Mouse (Mus musculus): ENCODE results near the gene Iars. TPM values are rescaled to one million over a fixed set of nuclear protein-coding genes. Genes with fewer than 3 reads are reported as not detected.

Iars gene
- polyA plus RNA-seq, 1 experiment from 2014 or later = 79.2 TPM

Other genes starting within 250 kb of the Iars start
- gene Tes3-ps, start 188.8 kb upstream of the Iars start, polyA plus RNA-seq (2014; fragmentation: Nextera tagmentation; extraction: Ambion mirVana) = 1.2 and 1.7 TPM in 2 replicates
- gene Ecm2, start 177.3 kb upstream of the Iars start, polyA plus RNA-seq (2014; fragmentation: Nextera tagmentation; extraction: Ambion mirVana) = 0.57 and 0.88 TPM in 2 replicates
- gene Aspn, start 137.7 kb upstream of the Iars start, polyA plus RNA-seq (2014; fragmentation: Nextera tagmentation; extraction: Ambion mirVana) = 51.6 and 56.5 TPM in 2 replicates
- gene Omd, start 99.6 kb upstream of the Iars start, polyA plus RNA-seq (2014; fragmentation: Nextera tagmentation; extraction: Ambion mirVana) = 1.3 and 1.4 TPM in 2 replicates
- gene Ogn, start 74.1 kb upstream of the Iars start, polyA plus RNA-seq (2014; fragmentation: Nextera tagmentation; extraction: Ambion mirVana) = 103 and 117 TPM in 2 replicates
- 29.3 and 29.6 TPM in 2 replicates for gene Cenpp, start 29.3 kb upstream of the Iars start, polyA plus RNA-seq (2014; fragmentation: Nextera tagmentation; extraction: Ambion mirVana)
- 16.0 and 18.6 TPM in 2 replicates for gene Nol8, start 29.0 kb upstream of the Iars start, polyA plus RNA-seq (2014; fragmentation: Nextera tagmentation; extraction: Ambion mirVana)
- gene Gm30302, start 116.9 kb downstream of the Iars start, polyA plus RNA-seq (2014; fragmentation: Nextera tagmentation; extraction: Ambion mirVana) = not detected in 2 replicates